Mouse (Mus musculus) WW6 (cell line): Measurements from ENCODE around the gene Pakap.
"Not testable (repeated sequence)": the region's sequence is repeated elsewhere in the genome, so short reads cannot be mapped to it uniquely, and the experiment has no call there.

Experiments used
- DNase-seq: peaks from one replicate; pipeline ENCODE4 v3.0.0-alpha.2; 2013; ENCODE audit warnings: low read depth, low spot score

The Pakap gene

GRCm38 (mm10) chr4:57867454-57867853 lies 299.5 kb downstream of the Pakap start:
- DNase-seq: no peak

GRCm38 (mm10) chr4:57879137-57879536 lies 311.2 kb downstream of the Pakap start:
- DNase-seq: no peak

GRCm38 (mm10) chr4:57879804-57880357 lies 311.9 kb downstream of the Pakap start:
- DNase-seq: peak; percentile 58

- DNase-seq: no peak
These were observed 315.8 kb downstream of the Pakap start for GRCm38 (mm10) chr4:57883520-57884421.

- DNase-seq: no peak
These were observed 316.5 kb downstream of the Pakap start for GRCm38 (mm10) chr4:57884511-57884910.

GRCm38 (mm10) chr4:57885186-57885585 lies 317.2 kb downstream of the Pakap start:
- no peak for DNase-seq

GRCm38 (mm10) chr4:57886066-57886887 lies 318.3 kb downstream of the Pakap start:
- DNase-seq: no peak

GRCm38 (mm10) chr4:57886888-57887230 lies 318.9 kb downstream of the Pakap start:
- DNase-seq: no peak

GRCm38 (mm10) chr4:57888246-57888645 lies 320.3 kb downstream of the Pakap start:
- no peak for DNase-seq

GRCm38 (mm10) chr4:57888978-57889377 lies 321.0 kb downstream of the Pakap start:
- DNase-seq: not testable (repeated sequence)

GRCm38 (mm10) chr4:57889773-57890172 lies 321.8 kb downstream of the Pakap start:
- no peak for DNase-seq

GRCm38 (mm10) chr4:57892001-57892586 lies 324.1 kb downstream of the Pakap start:
- DNase-seq: no peak

GRCm38 (mm10) chr4:57895140-57895539 lies 327.2 kb downstream of the Pakap start:
- DNase-seq: no peak

GRCm38 (mm10) chr4:57895902-57896301 lies 327.9 kb downstream of the Pakap start:
- no peak for DNase-seq

GRCm38 (mm10) chr4:57896631-57897030 lies 328.7 kb downstream of the Pakap start:
- DNase-seq: no peak

- DNase-seq: no peak
These were observed 333.2 kb downstream of the Pakap start for GRCm38 (mm10) chr4:57901210-57901609.

GRCm38 (mm10) chr4:57902619-57903018 lies 334.6 kb downstream of the Pakap start:
- DNase-seq: no peak

GRCm38 (mm10) chr4:57904211-57904610 lies 336.2 kb downstream of the Pakap start:
- no peak for DNase-seq

GRCm38 (mm10) chr4:57904638-57905037 lies 336.7 kb downstream of the Pakap start:
- no peak for DNase-seq

- no peak for DNase-seq
These were observed 338.7 kb downstream of the Pakap start for GRCm38 (mm10) chr4:57906708-57907107.

- no peak for DNase-seq
These were observed 340.9 kb downstream of the Pakap start for GRCm38 (mm10) chr4:57908860-57909259.

GRCm38 (mm10) chr4:57913021-57913420 lies 345.0 kb downstream of the Pakap start:
- DNase-seq: no peak
